Mouse (Mus musculus) limb, embryonic 12.5 days (tissue): ENCODE measurements at regions not wholly inside any gene's neighbourhood (a gene's known extent, or its start where the extent isn't known, plus 50 kb on each side); places are given as distances from the start of the nearest gene placed in this dataset.

ENCODE experiments used
- ATAC-seq: fragments of 200-750 bp; cut with Nextera tagmentation; 2 replicates; pipeline ENCODE4 v1.8.0; 2017; ENCODE audit warnings: low read depth, moderate TSS enrichment; ENCODE audit not compliant: insufficient number of reproducible peaks, insufficient read depth, low FRiP score, low TSS enrichment
- H3K27ac ChIP-seq: fragments of 300-500 bp; sonication (generic); 2 replicates; pipeline ENCODE4 v1.5.1; 2016; ENCODE audit warnings: mild to moderate bottlenecking, moderate library complexity
- H3K27me3 ChIP-seq: fragments of 300-500 bp; sonication (generic); 2 replicates; pipeline ENCODE4 v1.6.1; 2016; ENCODE audit warnings: mild to moderate bottlenecking, moderate library complexity
- H3K36me3 ChIP-seq: fragments of 300-500 bp; sonication (generic); 2 replicates; pipeline ENCODE4 v1.6.1; 2016; ENCODE audit warnings: mild to moderate bottlenecking, moderate library complexity
- H3K4me1 ChIP-seq: fragments of 300-500 bp; sonication (generic); replicated peaks from 2 replicates; pipeline ENCODE4 v1.6.1; 2016
- H3K4me2 ChIP-seq: fragments of 300-500 bp; sonication (generic); 2 replicates; pipeline ENCODE4 v1.6.1; 2016; ENCODE audit warnings: mild to moderate bottlenecking, moderate library complexity
- H3K4me3 ChIP-seq: fragments of 300-500 bp; sonication (generic); replicated peaks from 2 replicates; pipeline ENCODE4 v1.5.1; 2016; ENCODE audit warnings: mild to moderate bottlenecking
- H3K9ac ChIP-seq: fragments of 300-500 bp; sonication (generic); replicated peaks from 2 replicates; pipeline ENCODE4 v1.6.1; 2016; ENCODE audit warnings: mild to moderate bottlenecking, moderate library complexity
- H3K9me3 ChIP-seq: fragments of 300-500 bp; sonication (generic); 2 replicates; pipeline ENCODE4 v1.6.1; 2016; ENCODE audit warnings: mild to moderate bottlenecking, moderate library complexity
- WGBS: fragments of 180-500 bp; shearing (Covaris S2); methylation state at CpG from one replicate; pipeline ENCODE4 v1.1.7; 2016; 5-methylcytosine and 5-hydroxymethylcytosine counted together

DNA sequence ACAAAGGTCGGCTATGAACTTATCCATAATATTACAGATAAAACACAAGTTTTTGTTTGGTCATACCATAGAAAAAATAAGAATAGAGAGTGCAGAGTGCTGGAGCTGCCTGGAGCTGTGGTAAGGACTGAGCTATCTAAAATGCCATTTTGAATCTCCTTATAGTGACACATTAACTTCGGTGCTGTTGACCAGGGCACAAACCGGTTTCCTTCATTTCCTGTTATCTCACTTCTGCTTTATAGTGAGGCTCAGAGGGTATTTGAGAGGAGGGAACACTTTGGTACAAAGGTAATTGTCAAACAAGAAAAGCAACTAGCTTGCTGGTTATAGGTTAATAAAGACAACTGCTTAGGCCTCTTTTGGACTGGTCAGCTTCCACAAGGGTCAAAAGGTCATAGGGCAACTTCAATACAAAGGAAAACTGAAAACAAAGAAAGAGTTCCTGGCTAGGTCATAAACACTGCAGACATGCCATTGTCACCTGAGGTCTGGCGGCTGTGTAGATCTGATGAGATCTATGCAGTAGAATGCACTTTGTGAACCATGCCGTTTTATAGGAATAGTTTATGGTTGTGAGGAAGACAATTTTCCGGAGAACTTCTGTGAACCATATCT is 132.2 kb upstream of the Bmp2 start:
- no peaks in the 10 kb centered on the region for H3K9me3 ChIP-seq
- H3K9ac ChIP-seq = no peak overlapping the region
- no peak overlapping the region for H3K4me2 ChIP-seq
- no peak overlapping the region for H3K4me3 ChIP-seq
- WGBS = 76% methylated on average over 6 of the region's 6 CpGs
- no peaks in the 10 kb centered on the region for H3K27me3 ChIP-seq
- no peaks in the 10 kb centered on the region for H3K4me1 ChIP-seq
- ATAC-seq = no peak
- no peaks in the 10 kb centered on the region for H3K36me3 ChIP-seq
- no peak overlapping the region for H3K27ac ChIP-seq

GRCm38 (mm10) chr2:133425538-133425937 is 126.4 kb upstream of the Bmp2 start:
- H3K9me3 ChIP-seq = no peaks in the 10 kb centered on the region
- 80% methylated on average over 5 of the region's 5 CpGs for WGBS
- no peak overlapping the region for H3K9ac ChIP-seq
- H3K4me3 ChIP-seq = no peak overlapping the region
- H3K27ac ChIP-seq = no peak overlapping the region
- H3K4me1 ChIP-seq = no peaks in the 10 kb centered on the region
- no peaks in the 10 kb centered on the region for H3K36me3 ChIP-seq
- ATAC-seq = no peak
- H3K27me3 ChIP-seq = no peaks in the 10 kb centered on the region
- H3K4me2 ChIP-seq = no peak overlapping the region

DNA sequence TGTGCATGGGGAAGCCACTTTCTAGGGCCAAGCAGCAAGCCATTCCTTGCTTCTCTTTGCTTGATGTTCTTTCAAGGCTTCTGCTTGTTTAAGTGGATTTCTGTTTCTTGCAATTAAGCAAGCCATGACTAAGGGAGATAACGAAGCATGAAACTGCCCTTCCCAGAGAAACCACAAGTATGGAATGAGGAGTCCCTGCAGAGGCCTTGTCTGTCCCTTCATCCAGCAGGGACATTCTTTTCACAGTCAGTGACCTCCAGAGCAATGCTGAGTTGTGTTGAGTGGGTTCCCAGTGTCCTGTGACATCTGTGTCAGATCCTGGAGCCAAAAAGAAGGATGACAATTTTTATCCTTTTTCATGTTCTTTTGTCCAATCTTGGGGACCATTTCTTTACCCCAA is 124.9 kb upstream of the Bmp2 start:
- Histone ChIP-seq H3K27ac (no peak overlapping the region), H3K9me3 (no peaks in the 10 kb centered on the region), H3K9ac (no peak overlapping the region), H3K27me3 (no peaks in the 10 kb centered on the region), H3K4me3 (no peak overlapping the region), H3K36me3 (no peaks in the 10 kb centered on the region), H3K4me1 (no peaks in the 10 kb centered on the region), H3K4me2 (no peak overlapping the region)
- no peak for ATAC-seq
- WGBS = 62% methylated on average over 1 of the region's 1 CpGs

DNA sequence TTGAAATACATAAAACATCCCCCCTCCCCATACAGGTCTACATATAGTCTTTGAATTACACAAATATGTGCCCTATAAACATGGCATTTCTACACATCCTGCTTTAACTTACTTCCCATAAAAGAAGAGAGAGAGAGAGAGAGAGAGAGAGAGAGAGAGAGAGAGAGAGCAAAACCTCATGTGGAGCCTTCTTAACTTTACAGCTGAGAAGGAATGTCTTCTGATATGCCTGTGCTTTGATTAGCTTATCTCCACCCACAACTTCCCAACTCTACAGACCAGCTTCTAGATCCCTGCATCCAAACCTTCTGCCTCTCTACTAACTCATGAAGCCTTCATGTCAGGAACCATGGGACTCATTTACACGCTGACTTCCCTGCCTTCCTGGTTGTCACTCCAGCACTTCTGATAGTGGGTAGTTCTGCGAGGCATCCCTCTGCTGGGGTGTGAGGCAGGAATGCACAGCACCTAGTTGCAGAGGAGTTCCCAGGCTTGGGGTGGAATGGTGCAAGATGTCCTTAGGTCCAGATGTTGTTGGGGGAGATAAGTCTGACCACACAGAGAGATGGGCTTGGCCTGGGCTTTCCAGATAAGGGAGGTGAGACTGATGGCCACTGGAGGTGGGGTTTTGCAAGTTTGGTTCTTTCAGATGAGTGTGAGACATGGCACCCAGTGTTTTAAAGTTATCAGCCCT is 122.4 kb upstream of the Bmp2 start:
- Histone ChIP-seq H3K9me3 (no peaks in the 10 kb centered on the region), H3K4me2 (no peak overlapping the region), H3K4me3 (no peak overlapping the region), H3K27me3 (no peaks in the 10 kb centered on the region), H3K36me3 (no peaks in the 10 kb centered on the region), H3K27ac (no peak overlapping the region), H3K9ac (no peak overlapping the region), H3K4me1 (no peaks in the 10 kb centered on the region)
- WGBS = 71% methylated on average over 2 of the region's 2 CpGs
- no peak for ATAC-seq

GRCm38 (mm10) chr2:133430741-133431438 is 121.1 kb upstream of the Bmp2 start:
- no peaks in the 10 kb centered on the region for H3K9me3 ChIP-seq

DNA sequence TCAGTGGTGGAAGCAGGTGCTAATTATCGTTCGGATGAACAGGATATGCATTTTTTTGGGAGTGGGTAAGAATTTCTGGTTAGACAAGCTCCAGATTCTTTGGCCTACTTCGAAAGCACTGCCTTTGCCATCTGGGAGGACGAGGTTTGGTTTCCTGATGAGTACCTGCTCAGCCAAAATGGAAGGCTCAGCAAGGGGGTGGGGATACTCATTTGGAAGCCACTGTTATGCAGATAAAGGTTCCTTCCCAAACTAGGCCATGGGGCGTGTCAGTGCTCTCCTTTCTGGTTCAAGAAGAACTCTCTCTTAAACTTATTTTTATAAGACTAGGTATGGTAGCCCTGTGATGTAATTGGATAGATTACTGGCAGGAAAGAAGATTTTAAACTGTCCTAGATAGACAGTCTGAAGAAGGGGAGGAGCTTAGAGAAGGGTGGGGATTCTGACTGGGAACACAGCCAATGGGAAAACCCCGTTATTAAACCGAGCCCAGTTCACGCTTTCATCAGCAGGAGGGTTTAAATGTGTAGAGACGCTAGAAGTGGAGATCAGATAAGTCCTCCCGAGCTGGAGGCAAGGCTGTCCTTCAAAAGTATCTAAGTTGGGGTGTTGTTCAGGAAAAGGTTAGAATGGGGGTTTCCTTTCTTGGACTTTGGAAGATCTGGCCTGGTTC is 119.7 kb upstream of the Bmp2 start:
- Histone ChIP-seq H3K9me3 (no peaks in the 10 kb centered on the region), H3K36me3 (no peaks in the 10 kb centered on the region), H3K4me2 (no peak overlapping the region), H3K27ac (no peak overlapping the region), H3K27me3 (no peaks in the 10 kb centered on the region), H3K9ac (no peak overlapping the region), H3K4me3 (no peak overlapping the region), H3K4me1 (peaks cover 4% of the 10 kb centered on the region)
- 92% methylated on average over 10 of the region's 10 CpGs for WGBS
- ATAC-seq = no peak

More at GRCm38 (mm10) chr2:133430741-133431438, 121.1 kb upstream of the Bmp2 start:
- Histone ChIP-seq H3K9ac (no peak overlapping the region), H3K36me3 (no peaks in the 10 kb centered on the region), H3K27me3 (no peaks in the 10 kb centered on the region), H3K4me2 (no peak overlapping the region), H3K4me3 (no peak overlapping the region), H3K4me1 (no peaks in the 10 kb centered on the region), H3K27ac (no peak overlapping the region)
- 46% methylated on average over 4 of the region's 4 CpGs for WGBS
- ATAC-seq = no peak

GRCm38 (mm10) chr2:133436913-133437843 is 114.8 kb upstream of the Bmp2 start:
- peak overlapping the region; percentile 42 for H3K4me2 ChIP-seq
- H3K36me3 ChIP-seq = no peaks in the 10 kb centered on the region
- H3K27me3 ChIP-seq = no peaks in the 10 kb centered on the region
- no peak for ATAC-seq
- H3K4me1 ChIP-seq = peaks cover 14% of the 10 kb centered on the region
- peak overlapping the region; percentile 12; the same call in 1 of the 2 replicates for H3K4me3 ChIP-seq
- 58% methylated on average over 22 of the region's 22 CpGs for WGBS
- peak overlapping the region; percentile 64; the same call in 1 of the 2 replicates for H3K27ac ChIP-seq
- H3K9me3 ChIP-seq = no peaks in the 10 kb centered on the region
- no peak overlapping the region for H3K9ac ChIP-seq

DNA sequence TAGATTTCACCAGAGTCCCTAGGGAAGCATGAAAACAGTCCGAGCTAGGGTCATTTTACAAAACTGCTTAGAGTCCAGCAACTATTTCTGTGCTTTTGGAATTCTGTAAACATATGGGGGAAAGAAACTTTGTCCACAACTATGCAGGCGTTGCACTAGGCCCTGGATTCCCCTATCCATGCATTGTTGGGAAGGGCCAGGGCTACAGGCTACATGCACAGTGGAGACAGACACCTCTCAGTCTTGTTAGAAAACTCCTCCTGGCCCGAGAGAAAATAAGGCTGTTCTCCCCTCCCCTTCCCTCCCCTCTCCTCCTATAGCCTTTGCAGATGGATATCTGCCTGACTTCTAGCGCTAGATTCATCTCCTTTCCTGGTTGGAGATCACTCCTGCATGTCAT is 113.9 kb upstream of the Bmp2 start:
- Histone ChIP-seq H3K36me3 (no peaks in the 10 kb centered on the region), H3K4me2 (peak overlapping the region; percentile 42), H3K27me3 (no peaks in the 10 kb centered on the region), H3K27ac (peak overlapping the region; percentile 64; the same call in 1 of the 2 replicates), H3K4me1 (peaks cover 14% of the 10 kb centered on the region), H3K4me3 (no peak overlapping the region; the same call in 1 of the 2 replicates), H3K9me3 (no peaks in the 10 kb centered on the region), H3K9ac (no peak overlapping the region)
- ATAC-seq = peak; percentile 56; the same call in 1 of the 2 replicates
- WGBS = 28% methylated on average over 4 of the region's 4 CpGs

DNA sequence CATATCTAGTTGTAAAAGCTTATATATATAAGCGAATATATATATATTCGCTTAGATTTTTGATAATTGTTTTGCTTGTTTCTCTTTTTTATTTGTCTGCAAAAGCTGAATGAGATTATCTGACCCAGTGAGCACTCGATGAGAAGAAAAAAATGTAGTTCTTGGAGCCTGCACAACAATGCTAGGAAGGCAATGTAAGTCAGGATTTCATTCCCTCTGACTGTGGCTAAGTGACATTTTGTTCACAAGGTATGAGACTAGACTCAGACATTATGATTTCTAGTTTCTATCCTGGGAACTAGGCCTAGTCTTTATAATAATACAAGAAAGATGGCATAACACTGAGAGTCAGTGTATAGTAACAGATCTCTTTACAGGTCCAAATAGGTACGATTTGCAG is 108.9 kb upstream of the Bmp2 start:
- ATAC-seq = no peak
- no peak overlapping the region for H3K9ac ChIP-seq
- 92% methylated on average over 4 of the region's 4 CpGs for WGBS
- peaks cover 2% of the 10 kb centered on the region; the same call in 1 of the 2 replicates for H3K4me1 ChIP-seq
- H3K9me3 ChIP-seq = no peaks in the 10 kb centered on the region
- no peak overlapping the region for H3K4me2 ChIP-seq
- H3K27me3 ChIP-seq = no peaks in the 10 kb centered on the region; the same call in 1 of the 2 replicates
- H3K36me3 ChIP-seq = no peaks in the 10 kb centered on the region
- H3K4me3 ChIP-seq = no peak overlapping the region
- no peak overlapping the region for H3K27ac ChIP-seq

DNA sequence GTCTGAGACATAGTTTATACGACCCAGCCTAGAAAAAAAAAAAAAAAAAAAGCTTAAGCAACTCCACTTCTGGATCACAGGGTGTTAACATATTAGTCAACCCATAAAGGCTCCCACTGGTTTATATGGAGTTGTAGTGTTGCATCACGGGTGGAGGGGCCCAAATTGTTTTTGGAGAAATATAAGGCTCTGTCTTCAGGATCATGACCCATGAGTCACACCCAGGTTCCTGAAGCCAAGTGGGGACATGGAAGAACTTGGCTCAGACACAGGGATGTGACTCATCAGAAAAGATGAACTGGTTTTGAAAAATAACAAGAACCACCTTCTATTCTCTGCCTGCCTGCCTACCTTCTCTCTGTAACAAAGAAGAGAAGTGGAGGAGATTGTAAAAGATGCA is 108.5 kb upstream of the Bmp2 start:
- Histone ChIP-seq H3K4me1 (no peaks in the 10 kb centered on the region), H3K4me3 (no peak overlapping the region), H3K4me2 (no peak overlapping the region), H3K36me3 (no peaks in the 10 kb centered on the region), H3K27me3 (no peaks in the 10 kb centered on the region; the same call in 1 of the 2 replicates), H3K9me3 (no peaks in the 10 kb centered on the region), H3K27ac (no peak overlapping the region), H3K9ac (no peak overlapping the region)
- 75% methylated on average over 2 of the region's 2 CpGs for WGBS
- no peak for ATAC-seq
